Mouse (Mus musculus) liver, embryonic 14.5 days (tissue): ENCODE results near the gene Rimbp3. TPM values are rescaled to one million over a fixed set of nuclear protein-coding genes. Genes with fewer than 3 reads are reported as not detected.

Experiments
- ATAC-seq: fragments of 200-750 bp; cut with Nextera tagmentation; 2 replicates; pipeline ENCODE4 v1.8.0; 2017; ENCODE audit warnings: moderate number of reproducible peaks, mild to moderate bottlenecking, moderate library complexity; ENCODE audit not compliant: insufficient read depth
- DNase-seq, 3 experiments: peaks; one replicate each; pipeline ENCODE4 v3.0.0-alpha.2; 2012 to 2013; ENCODE audit warnings: low read depth in 3 of 3, low spot score in 3 of 3
- H3K27ac ChIP-seq: fragments of 300-500 bp; sonication (generic); 2 replicates; pipeline ENCODE4 v1.5.1; 2014; ENCODE audit warnings: moderate library complexity, mild to moderate bottlenecking, control low read depth, inconsistent platforms
- H3K27me3 ChIP-seq: fragments of 300-500 bp; sonication (generic); 2 replicates; pipeline ENCODE4 v1.6.1; 2014; ENCODE audit warnings: mild to moderate bottlenecking, low read length, moderate library complexity; ENCODE audit not compliant: control insufficient read depth, insufficient read depth
- H3K36me3 ChIP-seq: fragments of 300-500 bp; sonication (generic); replicated peaks from 2 replicates; pipeline ENCODE4 v1.6.1; 2014; ENCODE audit warnings: low read depth; ENCODE audit not compliant: control insufficient read depth, insufficient read depth
- H3K4me1 ChIP-seq, 2 experiments: fragments of 200-500 bp in 1 of 2; fragments of 300-500 bp in 1 of 2; sonication (generic) in 1 of 2; replicated peaks; 2 replicates each; pipeline ENCODE4 v1.6.1; 2012 to 2014; ENCODE audit warnings: antibody characterized with exemption in 1 of 2, inconsistent platforms in 1 of 2, low read length in 1 of 2; ENCODE audit not compliant: control insufficient read depth in 2 of 2, insufficient read depth in 2 of 2
- H3K4me2 ChIP-seq: fragments of 300-500 bp; sonication (generic); 2 replicates; pipeline ENCODE4 v1.6.1; 2014; ENCODE audit warnings: low read depth, mild to moderate bottlenecking, control low read depth, moderate library complexity
- H3K4me3 ChIP-seq, 2 experiments: fragments of 200-500 bp in 1 of 2; fragments of 300-500 bp in 1 of 2; sonication (generic) in 1 of 2; 2 replicates each; pipeline ENCODE4 v1.5.1; 2012 to 2014; ENCODE audit warnings: low read depth in 2 of 2, low read length in 2 of 2, mild to moderate bottlenecking in 2 of 2, control low read depth in 1 of 2, inconsistent platforms in 1 of 2, moderate library complexity in 1 of 2; ENCODE audit not compliant: insufficient read depth in 1 of 2
- H3K9ac ChIP-seq: fragments of 300-500 bp; sonication (generic); replicated peaks from 2 replicates; pipeline ENCODE4 v1.6.1; 2014; ENCODE audit warnings: mild to moderate bottlenecking, control low read depth, moderate library complexity
- H3K9me3 ChIP-seq: fragments of 300-500 bp; sonication (generic); 2 replicates; pipeline ENCODE4 v1.6.1; 2016; ENCODE audit warnings: low read length, mixed read lengths; ENCODE audit not compliant: control insufficient read depth
- CTCF ChIP-seq: IDR thresholded peaks from 2 replicates; pipeline ENCODE4 v1.5.1; 2016; ENCODE audit warnings: antibody characterized with exemption, low read depth, control low read depth
- EP300 ChIP-seq: IDR thresholded peaks from 2 replicates; pipeline ENCODE4 v1.6.1; 2016; ENCODE audit warnings: antibody characterized with exemption, low read depth
- WGBS: fragments of 180-500 bp; shearing (Covaris S2); extraction: QIAGEN DNeasy Blood & Tissue Kit; methylation state at CpG from one replicate; pipeline ENCODE4 v1.1.7; 2014; ENCODE audit not compliant: insufficient replicate concordance; 5-methylcytosine and 5-hydroxymethylcytosine counted together
- polyA plus RNA-seq, 2 experiments: library from polyadenylated mRNA; depleted of rRNA in 1 of 2; stranded (reverse) in 1 of 2; unstranded in 1 of 2; fragments of >200 nt; fragmentation: Nextera tagmentation in 1 of 2; extraction: Ambion mirVana in 1 of 2; gene quantifications; 2 replicates each; pipeline versions ENCODE4 v1.2.1 to v1.2.3; 2012 to 2014

Gene Rimbp3
- polyA plus RNA-seq, 2 experiments, result 0.03 to 0.05 TPM

- H3K4me3 ChIP-seq, result no peak overlapping the region
- H3K9ac ChIP-seq, result no peak overlapping the region
- H3K36me3 ChIP-seq, result no peaks in the 10 kb centered on the region; the same call in 1 of the 2 replicates
- ATAC-seq (no peak), DNase-seq (no peak)
- 59% methylated on average over 2 of the region's 2 CpGs for WGBS
- no peaks in the 10 kb centered on the region for H3K27me3 ChIP-seq
- H3K27ac ChIP-seq, result no peak overlapping the region
- TF ChIP-seq CTCF (no peak), EP300 (no peak)
- H3K4me2 ChIP-seq, result no peak overlapping the region
- H3K9me3 ChIP-seq, result no peaks in the 10 kb centered on the region
- peaks cover 33 to 36% of the 10 kb centered on the region in 2 experiments for H3K4me1 ChIP-seq
These were observed 46.9 kb downstream of the Rimbp3 start for GRCm38 (mm10) chr16:17255270-17255669.

GRCm38 (mm10) chr16:17257359-17257821, 49.0 kb downstream of the Rimbp3 start:
- Histone ChIP-seq H3K27me3 (no peaks in the 10 kb centered on the region), H3K9ac (no peak overlapping the region), H3K4me3 (no peak overlapping the region), H3K27ac (no peak overlapping the region), H3K4me2 (no peak overlapping the region), H3K36me3 (no peaks in the 10 kb centered on the region; the same call in 1 of the 2 replicates), H3K9me3 (no peaks in the 10 kb centered on the region), H3K4me1 (peaks cover 16 to 21% of the 10 kb centered on the region in 2 experiments)
- WGBS, result 70% methylated on average over 9 of the region's 9 CpGs
- ATAC-seq (no peak), DNase-seq (no peak)
- TF ChIP-seq EP300, result no peak
- peak; percentile 33; the same call in 1 of the 2 replicates for TF ChIP-seq CTCF

DNA sequence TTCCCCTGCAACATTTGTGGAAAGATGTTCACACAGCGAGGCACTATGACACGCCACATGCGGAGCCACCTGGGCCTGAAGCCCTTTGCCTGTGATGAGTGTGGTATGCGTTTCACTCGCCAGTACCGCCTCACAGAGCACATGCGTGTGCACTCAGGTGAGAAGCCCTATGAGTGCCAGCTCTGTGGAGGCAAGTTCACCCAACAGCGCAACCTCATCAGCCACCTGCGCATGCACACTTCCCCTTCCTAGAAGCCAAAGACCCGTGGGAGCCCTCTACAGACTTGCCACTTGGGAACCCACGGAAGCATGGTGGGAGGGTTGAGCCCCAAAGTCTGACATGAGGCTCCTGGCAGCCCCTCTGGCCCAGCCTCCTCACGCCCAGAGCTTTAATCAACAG, 50.5 kb downstream of the Rimbp3 start:
- H3K27ac ChIP-seq, result no peak overlapping the region
- no peaks in the 10 kb centered on the region; the same call in 1 of the 2 replicates for H3K36me3 ChIP-seq
- no peak for DNase-seq
- no peak overlapping the region for H3K9ac ChIP-seq
- H3K4me2 ChIP-seq, result no peak overlapping the region
- no peaks in the 10 kb centered on the region for H3K9me3 ChIP-seq
- no peak for ATAC-seq
- H3K27me3 ChIP-seq, result no peaks in the 10 kb centered on the region
- TF ChIP-seq EP300 (no peak), CTCF (no peak)
- WGBS, result 77% methylated on average over 12 of the region's 12 CpGs
- H3K4me3 ChIP-seq, result no peak overlapping the region
- peaks cover 2 to 5% of the 10 kb centered on the region in 2 experiments; a peak in 3 of 4 replicates for H3K4me1 ChIP-seq

- H3K4me3 ChIP-seq, result no peak overlapping the region
- H3K36me3 ChIP-seq, result no peaks in the 10 kb centered on the region; the same call in 1 of the 2 replicates
- no peaks in the 10 kb centered on the region for H3K27me3 ChIP-seq
- H3K4me1 ChIP-seq, result no peaks in the 10 kb centered on the region
- H3K4me2 ChIP-seq, result no peak overlapping the region
- ATAC-seq, result no peak
- no peaks in the 10 kb centered on the region for H3K9me3 ChIP-seq
- H3K27ac ChIP-seq, result no peak overlapping the region
- no peak for DNase-seq
- WGBS, result 72% methylated on average over 1 of the region's 1 CpGs
- H3K9ac ChIP-seq, result no peak overlapping the region
- no peak for TF ChIP-seq CTCF
- no peak for TF ChIP-seq EP300
These were observed 52.9 kb downstream of the Rimbp3 start for GRCm38 (mm10) chr16:17261341-17261740.

Other genes with a start within 250 kb of the Rimbp3 start
- gene Mapk1, start 225.2 kb upstream of the Rimbp3 start, polyA plus RNA-seq (2012; rRNA removed), result 41.1 and 55.1 TPM in 2 replicates
- 91.6 and 107 TPM in 2 replicates for gene Mapk1, start 225.2 kb upstream of the Rimbp3 start, polyA plus RNA-seq (2014; fragmentation: Nextera tagmentation; extraction: Ambion mirVana)
- gene Ypel1, start 138.9 kb upstream of the Rimbp3 start, polyA plus RNA-seq (2012; rRNA removed), result 0.20 and 0.51 TPM in 2 replicates
- gene Ypel1, start 138.9 kb upstream of the Rimbp3 start, polyA plus RNA-seq (2014; fragmentation: Nextera tagmentation; extraction: Ambion mirVana), result 0.43 and 0.94 TPM in 2 replicates
- 29.1 and 33.4 TPM in 2 replicates for gene Ppil2, start 97.3 kb upstream of the Rimbp3 start, polyA plus RNA-seq (2012; rRNA removed)
- 46.1 and 50.5 TPM in 2 replicates for gene Ppil2, start 97.3 kb upstream of the Rimbp3 start, polyA plus RNA-seq (2014; fragmentation: Nextera tagmentation; extraction: Ambion mirVana)
- gene 2610318N02Rik, start 83.4 kb upstream of the Rimbp3 start, polyA plus RNA-seq (2012; rRNA removed), result 18.8 and 21.5 TPM in 2 replicates
- gene 2610318N02Rik, start 83.4 kb upstream of the Rimbp3 start, polyA plus RNA-seq (2014; fragmentation: Nextera tagmentation; extraction: Ambion mirVana), result 15.2 and 16.7 TPM in 2 replicates
- gene Sdf2l1, start 76.2 kb upstream of the Rimbp3 start, polyA plus RNA-seq (2012; rRNA removed), result 22.4 and 23.3 TPM in 2 replicates
- 38.3 and 41.0 TPM in 2 replicates for gene Sdf2l1, start 76.2 kb upstream of the Rimbp3 start, polyA plus RNA-seq (2014; fragmentation: Nextera tagmentation; extraction: Ambion mirVana)
- gene Ydjc, start 64.0 kb upstream of the Rimbp3 start, polyA plus RNA-seq (2012; rRNA removed), result 10.2 and 10.8 TPM in 2 replicates
- gene Ydjc, start 64.0 kb upstream of the Rimbp3 start, polyA plus RNA-seq (2014; fragmentation: Nextera tagmentation; extraction: Ambion mirVana), result 7.9 and 9.6 TPM in 2 replicates
- 0.92 and 1.0 TPM in 2 replicates for gene Ccdc116, start 61.4 kb upstream of the Rimbp3 start, polyA plus RNA-seq (2012; rRNA removed)
- 0.37 and 0.51 TPM in 2 replicates for gene Ccdc116, start 61.4 kb upstream of the Rimbp3 start, polyA plus RNA-seq (2014; fragmentation: Nextera tagmentation; extraction: Ambion mirVana)
- 34.6 and 65.1 TPM in 2 replicates for gene Ube2l3, start 6.0 kb upstream of the Rimbp3 start, polyA plus RNA-seq (2012; rRNA removed)
- gene Ube2l3, start 6.0 kb upstream of the Rimbp3 start, polyA plus RNA-seq (2014; fragmentation: Nextera tagmentation; extraction: Ambion mirVana), result 208 and 218 TPM in 2 replicates
- gene Hic2, start 25.0 kb downstream of the Rimbp3 start, polyA plus RNA-seq (2012; rRNA removed), result 2.0 and 2.2 TPM in 2 replicates
- 2.0 TPM in 2 replicates for gene Hic2, start 25.0 kb downstream of the Rimbp3 start, polyA plus RNA-seq (2014; fragmentation: Nextera tagmentation; extraction: Ambion mirVana)
- gene Tmem191c, start 67.5 kb downstream of the Rimbp3 start, polyA plus RNA-seq (2012; rRNA removed), result 2.9 and 4.3 TPM in 2 replicates
- gene Tmem191c, start 67.5 kb downstream of the Rimbp3 start, polyA plus RNA-seq (2014; fragmentation: Nextera tagmentation; extraction: Ambion mirVana), result 1.6 TPM in 2 replicates
- gene Serpind1, start 122.8 kb downstream of the Rimbp3 start, polyA plus RNA-seq (2012; rRNA removed), result 101 and 113 TPM in 2 replicates
- gene Serpind1, start 122.8 kb downstream of the Rimbp3 start, polyA plus RNA-seq (2014; fragmentation: Nextera tagmentation; extraction: Ambion mirVana), result 154 and 169 TPM in 2 replicates
- 3.1 and 4.3 TPM in 2 replicates for gene Snap29, start 197.4 kb downstream of the Rimbp3 start, polyA plus RNA-seq (2012; rRNA removed)
- gene Snap29, start 197.4 kb downstream of the Rimbp3 start, polyA plus RNA-seq (2014; fragmentation: Nextera tagmentation; extraction: Ambion mirVana), result 4.5 and 4.9 TPM in 2 replicates
- gene Pi4ka, start 197.7 kb downstream of the Rimbp3 start, polyA plus RNA-seq (2012; rRNA removed), result 15.9 and 19.0 TPM in 2 replicates
- 13.7 and 16.8 TPM in 2 replicates for gene Pi4ka, start 197.7 kb downstream of the Rimbp3 start, polyA plus RNA-seq (2014; fragmentation: Nextera tagmentation; extraction: Ambion mirVana)
- 6.8 and 8.0 TPM in 2 replicates for gene Crkl, start 243.4 kb downstream of the Rimbp3 start, polyA plus RNA-seq (2012; rRNA removed)
- 18.8 and 25.0 TPM in 2 replicates for gene Crkl, start 243.4 kb downstream of the Rimbp3 start, polyA plus RNA-seq (2014; fragmentation: Nextera tagmentation; extraction: Ambion mirVana)